Mouse (Mus musculus) brain, adult 10 weeks (tissue): Measurements from ENCODE around the gene Fam210b. TPM values are rescaled to one million over a fixed set of nuclear protein-coding genes. Genes with fewer than 3 reads are reported as not detected.

ENCODE experiments used
- polyA plus RNA-seq: library from polyadenylated mRNA; stranded (reverse); fragments of 350-450 nt; fragmentation: Illumina TruSeq; extraction: RNeasy Lipid Tissue Mini Kit (QIAGEN cat#74804); gene quantifications from one replicate; pipeline ENCODE4 v1.2.3, GENCODE M21; 2015; ENCODE audit warnings: low read depth, low replicate concordance

The Fam210b gene
- polyA plus RNA-seq = 18.7 TPM

DNA sequence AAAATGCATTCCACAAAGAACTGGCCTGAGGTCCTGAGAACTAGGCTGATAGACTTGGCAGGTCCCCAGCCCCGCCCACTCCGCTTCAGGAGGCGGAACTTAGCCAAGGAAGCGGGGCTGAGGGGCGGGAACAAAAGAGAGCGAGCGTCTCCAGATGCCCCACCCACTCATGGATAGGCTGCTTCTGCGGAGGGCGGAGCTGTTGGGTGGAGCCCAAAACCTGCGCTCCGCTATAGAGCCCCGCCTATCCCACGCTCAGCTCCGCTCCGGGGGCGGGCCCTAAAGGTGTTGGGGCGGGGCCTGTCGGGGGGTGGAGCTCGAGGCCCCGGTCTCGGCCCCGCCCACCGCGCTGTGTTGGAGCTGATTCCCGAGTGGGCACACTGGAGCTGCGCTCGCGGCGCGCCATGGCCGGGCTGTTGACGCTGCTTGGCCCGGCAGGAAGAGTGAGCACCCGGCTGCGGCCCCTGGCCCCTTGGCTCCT, at the start of gene Fam210b:
Fam210b (plus strand) TSS at position 308 of the 481 bp plus-strand sequence.

DNA sequence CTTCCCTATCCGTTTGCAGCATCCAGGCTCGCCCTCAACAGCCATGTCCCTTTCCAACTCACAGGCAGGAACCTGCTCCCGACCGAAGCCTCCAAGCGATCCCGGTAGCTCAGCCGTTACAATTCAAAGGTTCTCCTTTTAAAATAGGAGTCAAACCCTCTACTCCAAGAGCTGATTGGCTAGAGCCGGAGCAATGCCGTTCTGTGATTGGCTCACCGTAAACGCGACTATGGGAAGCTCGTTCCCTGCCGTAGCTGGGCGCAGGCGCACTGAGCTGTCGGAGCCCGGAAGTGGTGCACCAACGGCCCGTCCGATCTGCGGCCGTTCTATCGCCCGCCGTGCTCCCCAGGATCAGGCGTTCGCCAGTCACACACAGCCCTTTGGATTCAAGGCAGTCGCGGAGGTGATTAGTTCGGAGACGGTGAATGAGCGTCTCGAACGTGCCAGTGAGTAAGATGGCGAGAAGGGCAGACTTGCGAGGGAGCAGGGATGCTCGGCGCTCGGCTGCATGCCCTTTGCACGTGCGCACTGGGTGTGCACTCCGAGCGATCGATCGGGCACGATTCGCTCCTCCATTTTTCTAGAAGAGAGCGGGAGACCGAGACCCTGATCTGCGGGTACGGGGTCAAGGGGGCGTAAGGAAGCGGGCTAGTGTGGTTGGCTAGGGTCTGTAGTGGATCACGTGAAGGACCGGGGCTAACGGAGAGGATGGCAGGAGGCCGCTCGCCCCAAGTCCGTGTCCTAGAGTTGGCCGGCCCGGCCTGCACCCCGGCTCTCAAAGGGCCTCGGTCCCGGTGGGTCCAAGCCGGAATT, 25.3 kb downstream of the Fam210b start, which contains the start of the genes Aurka and Cstf1:
Aurka (minus strand) TSS at position 125 of the 813 bp plus-strand sequence.
Cstf1 (plus strand) TSS at position 271 of the 813 bp plus-strand sequence.

DNA sequence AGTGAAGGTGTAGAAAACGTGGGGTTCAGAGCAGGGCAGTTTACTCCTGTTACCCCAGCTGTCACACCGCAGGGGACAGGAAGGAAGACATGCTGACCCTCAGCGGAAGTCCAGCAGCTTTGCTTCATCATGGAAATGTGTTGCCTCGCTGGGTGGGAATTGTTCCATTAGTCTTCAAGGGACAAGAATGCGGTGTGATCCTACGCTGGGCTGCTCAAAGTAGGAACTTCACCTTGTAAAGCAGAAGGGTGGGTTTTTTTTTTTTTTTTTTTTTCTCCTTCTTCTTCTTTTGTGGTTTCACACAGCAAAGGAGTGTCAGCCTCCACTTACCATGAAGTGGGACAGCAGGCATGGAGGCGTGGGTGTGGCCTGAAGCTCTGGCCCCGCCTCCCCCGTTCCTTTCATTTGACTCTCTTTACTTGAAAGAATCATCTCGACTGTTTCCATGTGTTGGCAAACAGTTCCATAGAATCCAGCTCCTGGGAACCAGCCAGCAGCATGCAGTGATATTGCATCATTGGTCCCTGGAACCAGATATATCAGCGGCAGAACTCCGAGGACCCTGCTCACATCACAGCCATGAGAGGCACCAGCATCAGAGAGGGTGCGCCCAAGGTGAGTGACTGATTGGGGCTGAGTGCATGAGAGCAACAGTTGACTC, 48.2 kb downstream of the Fam210b start, which contains the start of gene Cass4:
Cass4 (plus strand) TSS at position 404 of the 661 bp plus-strand sequence.

Other genes starting within 250 kb of the Fam210b start
- gene Mc3r, start 97.1 kb upstream of the Fam210b start, polyA plus RNA-seq = 0.22 TPM
- 1.6 TPM for gene Aurka, start 25.0 kb downstream of the Fam210b start, polyA plus RNA-seq
- 19.5 TPM for gene Cstf1, start 25.1 kb downstream of the Fam210b start, polyA plus RNA-seq
- 0.43 TPM for gene Cass4, start 48.2 kb downstream of the Fam210b start, polyA plus RNA-seq
- 89.7 TPM for gene Rtf2, start 95.0 kb downstream of the Fam210b start, polyA plus RNA-seq
- gene Gcnt7, start 113.0 kb downstream of the Fam210b start, polyA plus RNA-seq = not detected
- not detected for gene Fam209, start 127.0 kb downstream of the Fam210b start, polyA plus RNA-seq
- not detected for gene Tfap2c, start 204.0 kb downstream of the Fam210b start, polyA plus RNA-seq